Mouse (Mus musculus) heart, embryonic 16.5 days (tissue): ENCODE results near the gene Rad51b. TPM values are rescaled to one million over a fixed set of nuclear protein-coding genes. Genes with fewer than 3 reads are reported as not detected.

ENCODE experiments used
- ATAC-seq: fragments of 200-750 bp; cut with Nextera tagmentation; replicated peaks from 2 replicates; pipeline ENCODE4 v1.8.0; 2017; ENCODE audit warnings: moderate number of reproducible peaks; ENCODE audit not compliant: insufficient read depth, low FRiP score; ENCODE audit errors: extremely low read depth
- H3K27ac ChIP-seq: fragments of 300-500 bp; sonication (generic); 2 replicates; pipeline ENCODE4 v1.5.1; 2014; ENCODE audit warnings: mild to moderate bottlenecking, low read length, control low read depth, moderate library complexity
- H3K27me3 ChIP-seq: fragments of 300-500 bp; sonication (generic); 2 replicates; pipeline ENCODE4 v1.6.1; 2014; ENCODE audit warnings: low read length, mixed read lengths; ENCODE audit not compliant: control insufficient read depth, insufficient read depth
- H3K36me3 ChIP-seq: fragments of 300-500 bp; sonication (generic); 2 replicates; pipeline ENCODE4 v1.6.1; 2014; ENCODE audit not compliant: control insufficient read depth, insufficient read depth
- H3K4me1 ChIP-seq: fragments of 300-500 bp; sonication (generic); 2 replicates; pipeline ENCODE4 v1.6.1; 2014; ENCODE audit warnings: low read length, mixed read lengths; ENCODE audit not compliant: control insufficient read depth, insufficient read depth
- H3K4me2 ChIP-seq: fragments of 300-500 bp; sonication (generic); 2 replicates; pipeline ENCODE4 v1.6.1; 2014; ENCODE audit warnings: low read depth, mild to moderate bottlenecking, control low read depth, low read length
- H3K4me3 ChIP-seq: fragments of 300-500 bp; sonication (generic); 2 replicates; pipeline ENCODE4 v1.5.1; 2014; ENCODE audit warnings: mild to moderate bottlenecking, control low read depth, low read length
- H3K9ac ChIP-seq: fragments of 300-500 bp; sonication (generic); 2 replicates; pipeline ENCODE4 v1.6.1; 2014; ENCODE audit warnings: low read length, control low read depth
- H3K9me3 ChIP-seq: fragments of 300-500 bp; sonication (generic); replicated peaks from 2 replicates; pipeline ENCODE4 v1.6.1; 2016; ENCODE audit warnings: low read length; ENCODE audit not compliant: control insufficient read depth
- WGBS: fragments of 180-500 bp; shearing (Covaris S2); extraction: QIAGEN DNeasy Blood & Tissue Kit; methylation state at CpG from one replicate; pipeline ENCODE4 v1.1.7; 2014; 5-methylcytosine and 5-hydroxymethylcytosine counted together
- polyA plus RNA-seq: library from polyadenylated mRNA; unstranded; fragments of >200 nt; fragmentation: Nextera tagmentation; extraction: Ambion mirVana; gene quantifications from 2 replicates; pipeline ENCODE4 v1.2.1, GENCODE M21; 2015

The Rad51b gene
- polyA plus RNA-seq, 1 experiment from 2014 or later = 5.0 TPM

GRCm38 (mm10) chr12:79292874-79293273, 4.2 kb upstream of the Rad51b start:
- Histone ChIP-seq H3K27ac (no peak overlapping the region), H3K36me3 (peaks cover 16% of the 10 kb centered on the region)

GRCm38 (mm10) chr12:79296126-79296816, 811 bp upstream of the Rad51b start, which contains the start of gene Zfyve26:
Gene Zfyve26, minus strand, starts transcription at chr12:79296304.
- H3K27ac ChIP-seq = peak within 1 kb of the TSS; percentile 61
- peak within 1 kb of the TSS; percentile 86 for H3K4me3 ChIP-seq
- H3K27me3 ChIP-seq = no peaks in the 10 kb centered on the region
- H3K9me3 ChIP-seq = no peaks in the 10 kb centered on the region
- H3K36me3 ChIP-seq = peaks cover 6% of the 10 kb centered on the region
- ATAC-seq = peak; percentile 95
- H3K4me1 ChIP-seq = peaks cover 12% of the 10 kb centered on the region
- peak within 1 kb of the TSS; percentile 92 for H3K4me2 ChIP-seq
- WGBS = under 1% methylated on average over 29 of the region's 29 CpGs
- H3K9ac ChIP-seq = peak within 1 kb of the TSS; percentile 80

More at GRCm38 (mm10) chr12:79292874-79293273, 4.2 kb upstream of the Rad51b start:
- H3K4me3 ChIP-seq = no peak overlapping the region
- H3K9me3 ChIP-seq = no peaks in the 10 kb centered on the region
- no peak overlapping the region for H3K4me2 ChIP-seq
- ATAC-seq = no peak
- H3K9ac ChIP-seq = no peak overlapping the region
- H3K27me3 ChIP-seq = no peaks in the 10 kb centered on the region
- WGBS = 86% methylated on average over 6 of the region's 6 CpGs
- peaks cover 9% of the 10 kb centered on the region for H3K4me1 ChIP-seq

- peak overlapping the region; percentile 86 for H3K4me3 ChIP-seq
- 13% methylated on average over 15 of the region's 15 CpGs for WGBS
- ATAC-seq = no peak
- peak overlapping the region; percentile 79 for H3K9ac ChIP-seq
- H3K36me3 ChIP-seq = peaks cover 4% of the 10 kb centered on the region; the same call in 1 of the 2 replicates
- no peaks in the 10 kb centered on the region for H3K27me3 ChIP-seq
- H3K4me2 ChIP-seq = peak overlapping the region; percentile 83
- H3K4me1 ChIP-seq = peaks cover 12% of the 10 kb centered on the region
- no peaks in the 10 kb centered on the region for H3K9me3 ChIP-seq
- no peak overlapping the region for H3K27ac ChIP-seq
Observed at GRCm38 (mm10) chr12:79297884-79298636, 978 bp downstream of the Rad51b start.

GRCm38 (mm10) chr12:79301802-79302201, 4.7 kb downstream of the Rad51b start:
- no peaks in the 10 kb centered on the region for H3K36me3 ChIP-seq
- no peak overlapping the region for H3K27ac ChIP-seq
- no peaks in the 10 kb centered on the region for H3K27me3 ChIP-seq
- no peak for ATAC-seq
- no peaks in the 10 kb centered on the region for H3K9me3 ChIP-seq
- WGBS = 64% methylated on average over 9 of the region's 9 CpGs
- H3K4me2 ChIP-seq = no peak overlapping the region
- H3K9ac ChIP-seq = no peak overlapping the region
- peaks cover 5% of the 10 kb centered on the region for H3K4me1 ChIP-seq
- no peak overlapping the region for H3K4me3 ChIP-seq

- Histone ChIP-seq H3K4me3 (no peak overlapping the region), H3K36me3 (no peaks in the 10 kb centered on the region), H3K27me3 (no peaks in the 10 kb centered on the region), H3K4me1 (no peaks in the 10 kb centered on the region), H3K4me2 (no peak overlapping the region), H3K9ac (no peak overlapping the region), H3K27ac (no peak overlapping the region), H3K9me3 (no peaks in the 10 kb centered on the region)
- 58% methylated on average over 1 of the region's 1 CpGs for WGBS
- ATAC-seq = no peak
Observed at GRCm38 (mm10) chr12:79305131-79305530, 8.0 kb downstream of the Rad51b start.

- WGBS = 73% methylated on average over 4 of the region's 4 CpGs
- H3K9me3 ChIP-seq = no peaks in the 10 kb centered on the region
- H3K4me2 ChIP-seq = no peak overlapping the region
- no peak overlapping the region for H3K27ac ChIP-seq
- H3K4me3 ChIP-seq = no peak overlapping the region
- no peak overlapping the region for H3K9ac ChIP-seq
- ATAC-seq = no peak
- no peaks in the 10 kb centered on the region for H3K36me3 ChIP-seq
- no peaks in the 10 kb centered on the region for H3K27me3 ChIP-seq
- H3K4me1 ChIP-seq = no peaks in the 10 kb centered on the region
Observed at GRCm38 (mm10) chr12:79306013-79306412, 8.9 kb downstream of the Rad51b start.

GRCm38 (mm10) chr12:79313721-79314120, 16.6 kb downstream of the Rad51b start:
- Histone ChIP-seq H3K9ac (no peak overlapping the region), H3K4me2 (no peak overlapping the region), H3K27me3 (no peaks in the 10 kb centered on the region), H3K27ac (no peak overlapping the region), H3K9me3 (no peaks in the 10 kb centered on the region), H3K36me3 (no peaks in the 10 kb centered on the region), H3K4me1 (no peaks in the 10 kb centered on the region), H3K4me3 (no peak overlapping the region)
- WGBS = 81% methylated on average over 4 of the region's 4 CpGs
- no peak for ATAC-seq

- H3K27ac ChIP-seq = no peak overlapping the region
- 80% methylated on average over 5 of the region's 5 CpGs for WGBS
- ATAC-seq = no peak
Observed at GRCm38 (mm10) chr12:79317339-79317738, 20.3 kb downstream of the Rad51b start.

GRCm38 (mm10) chr12:79320895-79321294, 23.8 kb downstream of the Rad51b start:
- no peaks in the 10 kb centered on the region for H3K36me3 ChIP-seq
- no peak overlapping the region for H3K4me2 ChIP-seq
- H3K9me3 ChIP-seq = no peaks in the 10 kb centered on the region
- WGBS = 77% methylated on average over 5 of the region's 5 CpGs
- H3K4me3 ChIP-seq = no peak overlapping the region
- H3K4me1 ChIP-seq = no peaks in the 10 kb centered on the region
- H3K27me3 ChIP-seq = no peaks in the 10 kb centered on the region
- no peak overlapping the region for H3K27ac ChIP-seq
- ATAC-seq = no peak
- H3K9ac ChIP-seq = no peak overlapping the region

More at GRCm38 (mm10) chr12:79317339-79317738, 20.3 kb downstream of the Rad51b start:
- Histone ChIP-seq H3K4me2 (no peak overlapping the region), H3K9ac (no peak overlapping the region), H3K4me1 (no peaks in the 10 kb centered on the region), H3K9me3 (no peaks in the 10 kb centered on the region), H3K4me3 (no peak overlapping the region), H3K36me3 (no peaks in the 10 kb centered on the region), H3K27me3 (no peaks in the 10 kb centered on the region)
